Mouse (Mus musculus) megakaryocyte-erythroid progenitor cell, adult 5 weeks (primary cell): ENCODE results near the gene Fam13a. TPM values are rescaled to one million over a fixed set of nuclear protein-coding genes. Genes with fewer than 3 reads are reported as not detected.

Source experiments
- polyA plus RNA-seq: library from polyadenylated mRNA; stranded (reverse); fragments of >175 nt; gene quantifications from 2 replicates; pipeline ENCODE4 v1.2.3, GENCODE M21; 2012

Gene Fam13a
- 0.22 TPM in 1 of 2 replicates, not detected in the other for polyA plus RNA-seq

DNA sequence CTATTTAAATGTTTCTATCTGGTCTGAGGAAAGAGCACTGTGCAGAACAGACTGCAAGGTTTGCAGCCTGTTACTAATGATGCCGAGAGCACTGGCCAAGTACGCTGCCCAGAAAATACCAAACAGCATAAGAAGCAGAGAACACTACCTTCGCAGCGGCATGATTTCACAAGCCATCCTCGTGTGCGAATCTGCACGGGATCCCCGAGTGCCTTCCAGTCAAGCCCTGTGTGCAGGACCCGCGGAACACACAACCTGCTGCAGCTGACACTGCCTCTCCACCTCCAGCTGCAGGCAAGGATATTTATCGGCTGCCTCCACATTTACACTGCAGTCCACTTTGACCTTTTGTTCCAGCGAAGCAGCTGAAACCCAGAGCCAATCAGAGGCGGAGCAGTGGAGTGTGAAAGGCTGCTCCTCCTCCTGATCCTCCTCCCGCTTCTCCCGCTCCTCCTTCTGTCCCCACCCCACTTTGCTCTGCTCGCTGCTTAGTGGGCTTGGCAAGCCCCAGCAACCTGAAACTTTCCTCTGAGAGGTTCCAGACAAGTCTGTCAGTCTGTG is at the start of gene Fam13a:
TSS of gene Fam13a (minus strand) at position 386 of the 561 bp plus-strand sequence.

DNA sequence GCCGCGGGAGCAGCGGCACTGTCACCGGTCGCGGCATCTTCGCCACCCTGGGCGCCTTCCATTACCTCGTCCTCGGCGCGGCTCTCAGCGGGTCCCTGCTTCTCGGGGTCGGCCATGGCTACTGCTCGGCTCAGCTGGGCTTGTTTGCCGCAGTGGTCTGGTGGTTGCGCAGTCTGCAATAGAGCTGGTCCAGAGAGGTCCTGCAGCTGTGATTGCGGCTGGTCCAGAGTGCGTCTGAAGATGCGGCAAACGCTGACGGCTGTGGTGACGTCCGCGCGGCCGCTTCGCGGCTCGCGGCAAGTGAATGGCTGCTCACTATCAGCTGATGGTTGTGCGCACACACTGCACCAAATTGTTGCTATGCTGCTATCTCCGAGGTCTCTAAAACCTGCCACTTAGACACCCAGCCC is 117.5 kb downstream of the Fam13a start, which contains the start of gene Nap1l5:
TSS of gene Nap1l5 (minus strand) at position 225 of the 410 bp plus-strand sequence.

Other genes starting within 250 kb of the Fam13a start
- gene Herc3, start 193.1 kb downstream of the Fam13a start, polyA plus RNA-seq, result 5.3 and 5.5 TPM in 2 replicates
- 0.06 and 0.10 TPM in 2 replicates for gene Nap1l5, start 117.5 kb downstream of the Fam13a start, polyA plus RNA-seq
- gene Tigd2, start 184.3 kb upstream of the Fam13a start, polyA plus RNA-seq, result 4.6 and 4.9 TPM in 2 replicates